ENCODE assay signal across 6 mouse cellular contexts in the genomic region with DNA sequence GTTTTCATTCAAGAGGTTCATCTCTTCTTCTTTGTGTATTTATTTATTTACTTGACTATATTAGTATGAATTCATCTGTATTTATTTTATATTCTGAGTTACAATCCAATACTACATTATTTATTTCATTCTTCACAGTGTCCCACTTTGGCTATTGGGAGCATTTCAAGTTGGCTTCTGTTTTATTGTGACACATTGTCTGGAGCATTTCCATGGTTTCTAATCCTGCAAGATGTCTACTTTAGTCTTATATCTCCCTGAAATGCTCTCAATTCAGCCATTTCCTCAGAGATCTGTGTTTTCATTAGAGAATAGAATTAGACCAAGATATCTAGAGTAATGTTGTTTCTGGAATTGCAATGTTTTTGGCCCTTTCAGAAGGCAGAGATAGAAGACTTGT.
"Had no signal": no experiment of that assay in that cellular context is flagged by ENCODE, and none has a peak within 500 bp of the region (broad histone marks: within the 10 kb centered on the region; RNA-seq: fewer than 3 reads in every experiment).

No protein-coding gene starts in this region.

- DNase-seq: kidney, postnatal 25 days; layer of hippocampus, adult 9-11 months; lung, embryonic 14.5 days; lung, postnatal 10 days; lung, postnatal 4 days; midbrain, embryonic 14.5 days had no signal
